Mouse (Mus musculus): ENCODE data around the gene Lpar5.
A peak's percentile ranks its signal among the peaks of the same experiment; 100 is the strongest.
"Not testable (repeated sequence)": the region's sequence is repeated elsewhere in the genome, so short reads cannot be mapped to it uniquely, and the experiment has no call there.

Gene Lpar5

GRCm38 (mm10) chr6:125067571-125067995 is at the start of gene Lpar5:
TSS of gene Lpar5 (plus strand) at chr6:125067920.
- DNase-seq, result no peak

- peak; percentile 86 for DNase-seq
Observed at GRCm38 (mm10) chr6:125030532-125030931, 37.2 kb upstream of the Lpar5 start.

- DNase-seq, result peak; percentile 86
Observed at GRCm38 (mm10) chr6:125031604-125032003, 36.1 kb upstream of the Lpar5 start.

GRCm38 (mm10) chr6:125038666-125039065 is 29.1 kb upstream of the Lpar5 start:
- DNase-seq, result peak; percentile 88

- DNase-seq, result no peak
Observed at GRCm38 (mm10) chr6:125039131-125039530, 28.6 kb upstream of the Lpar5 start.

- DNase-seq, result peak; percentile 99
Observed at GRCm38 (mm10) chr6:125039533-125040153, 28.1 kb upstream of the Lpar5 start, which contains the start of gene Ing4. TSS of gene Ing4 (plus strand) at chr6:125039760.

GRCm38 (mm10) chr6:125040221-125040620 is 27.5 kb upstream of the Lpar5 start:
- peak; percentile 83 for DNase-seq

- DNase-seq, result peak; percentile 87
Observed at GRCm38 (mm10) chr6:125041047-125041446, 26.7 kb upstream of the Lpar5 start.

GRCm38 (mm10) chr6:125042081-125042480 is 25.6 kb upstream of the Lpar5 start:
- DNase-seq, result peak; percentile 88

GRCm38 (mm10) chr6:125046691-125047090 is 21.0 kb upstream of the Lpar5 start:
- peak; percentile 94 for DNase-seq

- DNase-seq, result no peak
Observed at GRCm38 (mm10) chr6:125049678-125050077, 18.0 kb upstream of the Lpar5 start, which contains the start of gene Acrbp. TSS of gene Acrbp (plus strand) at chr6:125049689.

GRCm38 (mm10) chr6:125051237-125051636 is 16.5 kb upstream of the Lpar5 start:
- DNase-seq, result no peak

- no peak for DNase-seq
Observed at GRCm38 (mm10) chr6:125061493-125061892, 6.2 kb upstream of the Lpar5 start.

GRCm38 (mm10) chr6:125062511-125062910 is 5.2 kb upstream of the Lpar5 start:
- DNase-seq, result no peak

- no peak for DNase-seq
Observed at GRCm38 (mm10) chr6:125063906-125064305, 3.8 kb upstream of the Lpar5 start.

- not testable (repeated sequence) for DNase-seq
Observed at GRCm38 (mm10) chr6:125065223-125065622, 2.5 kb upstream of the Lpar5 start.

- DNase-seq, result peak; percentile 92
Observed at GRCm38 (mm10) chr6:125071170-125071895, 3.6 kb downstream of the Lpar5 start.

GRCm38 (mm10) chr6:125071896-125072279 is 4.2 kb downstream of the Lpar5 start:
- no peak for DNase-seq

- DNase-seq, result no peak
Observed at GRCm38 (mm10) chr6:125073825-125074224, 6.1 kb downstream of the Lpar5 start.

GRCm38 (mm10) chr6:125081394-125081793 is 13.7 kb downstream of the Lpar5 start:
- DNase-seq, result no peak

- DNase-seq, result peak; percentile 99
Observed at GRCm38 (mm10) chr6:125081797-125082560, 14.3 kb downstream of the Lpar5 start.

- DNase-seq, result peak; percentile 84
Observed at GRCm38 (mm10) chr6:125082801-125083386, 15.2 kb downstream of the Lpar5 start.

GRCm38 (mm10) chr6:125084424-125084823 is 16.7 kb downstream of the Lpar5 start:
- DNase-seq, result peak; percentile 93

All from heart, adult 11 months (tissue).